9 mouse cellular contexts compared by ENCODE assay signal in genomic region chr4:97926607-97927308, GRCm38 (mm10).
A peak's percentile ranks its signal among the peaks of the same experiment; 100 is the strongest.
DNase-seq lines count a peak whose midpoint lies in the region; ATAC-seq lines count a peak whose summit lies in the region.
"Had no signal": no experiment of that assay in that cellular context is flagged by ENCODE, and none has a peak within 500 bp of the region (broad histone marks: within the 10 kb centered on the region; RNA-seq: fewer than 3 reads in every experiment).

No protein-coding gene starts in this region.

- H3K27me3 ChIP-seq in forebrain, embryonic 10.5 days (ENCODE audit: poor library complexity, severe bottlenecking), result no peaks in the 10 kb centered on the region
- no peaks in the 10 kb centered on the region for H3K27me3 ChIP-seq in forebrain, embryonic 11.5 days (ENCODE audit: control insufficient read depth, insufficient read depth, low read length)
- H3K27me3 ChIP-seq in midbrain, embryonic 16.5 days (ENCODE audit: control insufficient read depth, insufficient read depth, low read depth, low read length), result no peaks in the 10 kb centered on the region
- H3K27me3 ChIP-seq in midbrain, embryonic 15.5 days (replicated peaks), result no peaks in the 10 kb centered on the region
- H3K27me3 ChIP-seq in forebrain, embryonic 15.5 days, result no peaks in the 10 kb centered on the region
- H3K27me3 ChIP-seq: embryonic facial prominence, embryonic 15.5 days had no signal

- H3K4me2 ChIP-seq in forebrain, embryonic 11.5 days (ENCODE audit: low read depth, low read length, severe bottlenecking), result no peak overlapping the region
- no peak overlapping the region for H3K4me2 ChIP-seq in midbrain, embryonic 16.5 days (ENCODE audit: low read length)
- no peak overlapping the region for H3K4me2 ChIP-seq in midbrain, embryonic 15.5 days
- no peak overlapping the region for H3K4me2 ChIP-seq in forebrain, embryonic 15.5 days (replicated peaks)
- H3K4me2 ChIP-seq: embryonic facial prominence, embryonic 15.5 days had no signal

- H3K4me1 ChIP-seq in forebrain, embryonic 10.5 days, result peaks cover 41% of the 10 kb centered on the region
- peaks cover 13% of the 10 kb centered on the region; the same call in 1 of the 2 replicates for H3K4me1 ChIP-seq in forebrain, embryonic 11.5 days (replicated peaks; ENCODE audit: control insufficient read depth, insufficient read depth, low read length)
- peaks cover 12% of the 10 kb centered on the region for H3K4me1 ChIP-seq in midbrain, embryonic 16.5 days (ENCODE audit: control insufficient read depth, insufficient read depth, low read length)
- peaks cover 14% of the 10 kb centered on the region for H3K4me1 ChIP-seq in midbrain, embryonic 15.5 days
- peaks cover 58% of the 10 kb centered on the region for H3K4me1 ChIP-seq in forebrain, embryonic 15.5 days

- no peak for DNase-seq in forebrain, embryonic 10.5 days (ENCODE audit: extremely low spot score, low spot score)
- DNase-seq in forebrain, embryonic 11.5 days (ENCODE audit: low spot score), result no peak
- peak; percentile 25 for DNase-seq in ovary, postnatal 14 days (ENCODE audit: low spot score)
- no peak for DNase-seq in right cerebral cortex, postnatal 4 days
- no peak for DNase-seq in gastrocnemius, adult 18-20 months (ENCODE audit: low spot score)

- 85% methylated on average over 5 of the region's 5 CpGs for WGBS in forebrain, embryonic 10.5 days
- whole genome bisulfite sequencing in forebrain, embryonic 11.5 days, result 75% methylated on average over 5 of the region's 5 CpGs
- WGBS in midbrain, embryonic 16.5 days, result 60% methylated on average over 5 of the region's 5 CpGs
- WGBS in midbrain, embryonic 15.5 days, result 66% methylated on average over 5 of the region's 5 CpGs
- WGBS in forebrain, embryonic 15.5 days, result 37% methylated on average over 5 of the region's 5 CpGs

- H3K27ac ChIP-seq in forebrain, embryonic 10.5 days, result peak overlapping the region; percentile 35; the same call in 1 of the 2 replicates
- H3K27ac ChIP-seq in forebrain, embryonic 11.5 days (ENCODE audit: low read depth, low read length), result no peak overlapping the region
- H3K27ac ChIP-seq in midbrain, embryonic 16.5 days (ENCODE audit: low read length), result peak overlapping the region; percentile 1; the same call in 1 of the 2 replicates
- H3K27ac ChIP-seq in midbrain, embryonic 15.5 days, result no peak overlapping the region
- H3K27ac ChIP-seq in forebrain, embryonic 15.5 days (replicated peaks), result peak overlapping the region; percentile 70
- H3K27ac ChIP-seq: embryonic facial prominence, embryonic 15.5 days had no signal

- H3K36me3 ChIP-seq in forebrain, embryonic 10.5 days (replicated peaks), result no peaks in the 10 kb centered on the region
- H3K36me3 ChIP-seq in forebrain, embryonic 11.5 days (ENCODE audit: control insufficient read depth, insufficient read depth, low read length), result no peaks in the 10 kb centered on the region
- H3K36me3 ChIP-seq in midbrain, embryonic 16.5 days (ENCODE audit: control insufficient read depth, insufficient read depth, low read length), result no peaks in the 10 kb centered on the region
- H3K36me3 ChIP-seq in midbrain, embryonic 15.5 days (replicated peaks), result no peaks in the 10 kb centered on the region
- H3K36me3 ChIP-seq in forebrain, embryonic 15.5 days, result no peaks in the 10 kb centered on the region
- H3K36me3 ChIP-seq: embryonic facial prominence, embryonic 15.5 days had no signal

- H3K9me3 ChIP-seq in forebrain, embryonic 10.5 days, result no peaks in the 10 kb centered on the region
- H3K9me3 ChIP-seq in forebrain, embryonic 11.5 days (ENCODE audit: control insufficient read depth, low read length), result no peaks in the 10 kb centered on the region
- no peaks in the 10 kb centered on the region for H3K9me3 ChIP-seq in midbrain, embryonic 16.5 days (replicated peaks; ENCODE audit: control insufficient read depth, low read length, poor library complexity, severe bottlenecking)
- no peaks in the 10 kb centered on the region for H3K9me3 ChIP-seq in midbrain, embryonic 15.5 days
- no peaks in the 10 kb centered on the region for H3K9me3 ChIP-seq in forebrain, embryonic 15.5 days
- H3K9me3 ChIP-seq: embryonic facial prominence, embryonic 15.5 days had no signal

- H3K4me3 ChIP-seq in forebrain, embryonic 10.5 days, result no peak overlapping the region
- H3K4me3 ChIP-seq in forebrain, embryonic 11.5 days (ENCODE audit: low read depth, low read length), result no peak overlapping the region
- no peak overlapping the region for H3K4me3 ChIP-seq in midbrain, embryonic 16.5 days (ENCODE audit: low read depth, low read length)
- H3K4me3 ChIP-seq in midbrain, embryonic 15.5 days, result no peak overlapping the region
- no peak overlapping the region for H3K4me3 ChIP-seq in forebrain, embryonic 15.5 days
- H3K4me3 ChIP-seq: embryonic facial prominence, embryonic 15.5 days had no signal

- no peak overlapping the region for H3K9ac ChIP-seq in forebrain, embryonic 11.5 days (ENCODE audit: low read length)
- no peak overlapping the region for H3K9ac ChIP-seq in midbrain, embryonic 16.5 days (ENCODE audit: low read depth, low read length)
- H3K9ac ChIP-seq in midbrain, embryonic 15.5 days, result no peak overlapping the region
- no peak overlapping the region for H3K9ac ChIP-seq in forebrain, embryonic 15.5 days (replicated peaks)
- H3K9ac ChIP-seq: embryonic facial prominence, embryonic 15.5 days had no signal

- ATAC-seq in forebrain, embryonic 11.5 days (replicated peaks; ENCODE audit: low FRiP score), result no peak
- peak; percentile 37; the same call in 1 of the 2 replicates for ATAC-seq in midbrain, embryonic 16.5 days
- ATAC-seq in midbrain, embryonic 15.5 days (replicated peaks), result no peak; the same call in 1 of the 2 replicates
- ATAC-seq in forebrain, embryonic 15.5 days (replicated peaks), result peak; percentile 70

Comparison
In these comparisons a context has a peak if more than half of its experiments do, and no peak if none do; other contexts are left out.
1. H3K27ac ChIP-seq: peak in forebrain, embryonic 10.5 days (single experiment), midbrain, embryonic 16.5 days (single experiment) and forebrain, embryonic 15.5 days (single experiment); none in forebrain, embryonic 11.5 days (single experiment) and midbrain, embryonic 15.5 days (single experiment).
2. ATAC-seq: peak in midbrain, embryonic 16.5 days (single experiment) and forebrain, embryonic 15.5 days (single experiment); none in forebrain, embryonic 11.5 days (single experiment) and midbrain, embryonic 15.5 days (single experiment).